Mouse (Mus musculus) kidney, adult 2 months (tissue): ENCODE data around the gene Ube2g1.

ENCODE experiments used
- CTCF ChIP-seq: fragments of 200-500 bp; conservative IDR thresholded peaks from 2 replicates; pipeline ENCODE4 v1.5.1; 2011; ENCODE audit warnings: low read depth, mild to moderate bottlenecking, control low read depth, low read length, moderate library complexity, mixed read lengths; ENCODE audit not compliant: insufficient read depth, insufficient read length
- POLR2A ChIP-seq: fragments of 200-500 bp; IDR thresholded peaks from one replicate; pipeline ENCODE4 v1.6.1; 2011; ENCODE audit warnings: low read depth, low read length, control low read depth

DNA sequence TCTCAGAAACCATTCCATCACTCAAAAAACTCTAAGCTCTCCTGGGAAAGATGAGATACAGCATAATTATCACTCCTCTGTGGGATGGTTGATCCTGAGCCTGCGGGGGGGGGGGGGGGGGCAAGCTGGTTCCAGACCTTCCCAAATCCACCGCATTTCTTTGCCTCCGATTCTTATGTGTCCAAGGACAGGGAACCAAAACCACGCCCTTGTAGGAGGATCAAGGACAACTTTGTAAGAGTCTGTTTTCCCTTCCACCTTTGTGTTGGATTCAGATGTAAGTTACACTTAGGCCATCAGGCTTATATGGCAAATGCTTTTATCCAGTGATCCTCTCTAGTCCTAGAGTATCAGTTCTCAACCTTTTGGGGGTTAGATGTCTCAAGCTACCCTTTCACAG, 8.8 kb downstream of the Ube2g1 start:
- TF ChIP-seq CTCF (no peak), POLR2A (no peak)
